Mouse (Mus musculus) embryonic fibroblast, embryonic 13.5 days (primary cell): ENCODE results near the gene Mthfd1l. TPM values are rescaled to one million over a fixed set of nuclear protein-coding genes. Genes with fewer than 3 reads are reported as not detected.
A peak's percentile ranks its signal among the peaks of the same experiment; 100 is the strongest.

ENCODE experiments used
- H3K27ac ChIP-seq: 2 replicates; pipeline ENCODE4 v1.5.1; 2012; ENCODE audit warnings: low read length, control low read depth, inconsistent platforms; ENCODE audit not compliant: insufficient read depth
- H3K4me1 ChIP-seq: 2 replicates; pipeline ENCODE4 v1.6.1; 2011; ENCODE audit warnings: low read length; ENCODE audit not compliant: control insufficient read depth, insufficient read depth
- H3K4me3 ChIP-seq: 2 replicates; pipeline ENCODE4 v1.5.1; 2011; ENCODE audit warnings: mild to moderate bottlenecking, control low read depth, low read length; ENCODE audit not compliant: insufficient read depth
- CTCF ChIP-seq: IDR thresholded peaks from 2 replicates; pipeline ENCODE4 v1.5.1; 2011; ENCODE audit warnings: mild to moderate bottlenecking, control low read depth, low read length, moderate library complexity, borderline replicate concordance; ENCODE audit not compliant: insufficient read depth
- POLR2A ChIP-seq: IDR thresholded peaks from 2 replicates; pipeline ENCODE4 v1.6.1; 2011; ENCODE audit warnings: low read depth, mild to moderate bottlenecking, control low read depth, low read length, moderate library complexity
- polyA plus RNA-seq: library from polyadenylated mRNA; stranded (reverse); fragments of >200 nt; gene quantifications from 2 replicates; pipeline ENCODE4 v1.2.4, GENCODE M21; 2011; ENCODE audit warnings: low read depth; ENCODE audit not compliant: missing spikeins, insufficient read length

The Mthfd1l gene
- polyA plus RNA-seq, 1 experiment: 30.8 TPM

DNA sequence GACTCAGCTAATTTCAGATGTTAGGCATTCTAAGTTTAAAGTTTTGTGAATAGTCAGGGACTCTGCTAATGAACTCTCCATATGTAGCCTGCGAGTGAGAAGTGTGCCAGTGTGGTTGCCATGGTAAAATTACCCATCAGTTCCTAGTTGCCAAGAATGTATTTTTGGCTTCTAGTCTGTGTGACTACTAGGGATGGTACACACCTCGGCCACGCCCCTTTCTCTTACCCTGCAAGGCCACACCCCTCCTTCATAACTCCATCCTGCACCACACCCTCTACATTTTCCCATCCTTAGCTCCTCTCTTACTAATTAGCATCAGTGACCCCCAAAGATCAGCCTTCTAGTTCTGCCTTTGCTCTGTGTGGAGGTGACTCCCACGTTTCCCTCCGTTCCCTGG lies 29.8 kb downstream of the Mthfd1l start:
- TF ChIP-seq CTCF: no peak
- no peak for TF ChIP-seq POLR2A
- H3K4me1 ChIP-seq: peaks cover 14% of the 10 kb centered on the region
- no peak overlapping the region for H3K4me3 ChIP-seq
- H3K27ac ChIP-seq: no peak overlapping the region

DNA sequence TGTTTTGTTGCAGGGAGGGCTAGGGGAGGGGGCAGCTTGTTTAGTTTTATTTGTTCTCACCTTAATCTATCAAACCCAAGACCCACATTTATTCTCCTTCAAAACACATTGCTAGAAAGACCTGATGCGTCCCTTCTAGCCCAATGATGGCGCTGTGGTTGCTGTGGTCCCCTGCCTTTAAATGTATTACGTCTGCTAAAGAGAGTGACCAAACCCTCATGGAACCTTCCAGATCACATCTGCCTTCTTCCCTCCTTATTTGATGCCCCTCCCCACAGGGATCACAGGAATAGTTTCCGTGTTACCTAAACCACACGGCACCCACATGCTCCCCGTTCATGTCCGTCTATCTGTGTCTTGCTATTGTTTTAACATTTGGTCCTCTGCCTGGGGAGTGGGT lies 32.3 kb downstream of the Mthfd1l start:
- Histone ChIP-seq H3K4me1 (peaks cover 14% of the 10 kb centered on the region), H3K4me3 (no peak overlapping the region), H3K27ac (no peak overlapping the region; the same call in 1 of the 2 replicates)
- no peak for TF ChIP-seq CTCF
- no peak for TF ChIP-seq POLR2A

DNA sequence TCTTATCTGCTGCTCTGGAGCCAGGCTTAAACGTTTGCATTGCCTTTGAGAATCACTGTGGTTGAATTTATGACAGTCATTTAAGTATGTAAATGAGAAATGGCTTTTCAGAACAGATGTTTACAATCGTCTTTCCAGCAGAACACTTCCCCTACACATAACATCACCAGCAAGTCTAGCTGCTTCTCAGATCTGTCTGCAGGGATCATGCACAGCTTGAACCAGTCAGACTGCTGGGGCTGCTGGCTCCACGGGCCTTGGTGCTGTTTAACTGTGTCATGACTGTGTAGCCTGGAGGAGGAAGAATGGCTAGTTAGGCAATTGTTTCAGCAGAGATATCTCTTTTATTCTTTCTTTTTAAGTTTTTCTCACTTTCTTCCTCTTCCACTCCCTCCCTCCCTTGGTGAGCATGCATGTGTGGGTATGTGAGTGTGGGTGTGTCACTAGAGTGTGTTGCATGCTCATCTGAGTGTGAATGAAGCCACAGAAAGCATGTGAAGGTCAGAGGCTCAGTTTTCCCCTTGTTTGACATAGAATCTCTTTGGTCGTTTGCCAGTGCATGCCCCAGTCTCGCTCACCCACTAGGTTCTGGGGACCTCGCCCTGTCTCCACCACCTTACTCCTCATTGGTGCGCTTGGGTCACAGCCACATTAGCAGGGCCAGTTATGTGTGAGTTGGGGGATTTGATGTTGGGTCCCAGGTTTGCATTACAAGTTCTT lies 33.5 kb downstream of the Mthfd1l start:
- Histone ChIP-seq H3K4me1 (peaks cover 10% of the 10 kb centered on the region), H3K4me3 (no peak overlapping the region), H3K27ac (no peak overlapping the region)
- TF ChIP-seq POLR2A (no peak), CTCF (no peak)

DNA sequence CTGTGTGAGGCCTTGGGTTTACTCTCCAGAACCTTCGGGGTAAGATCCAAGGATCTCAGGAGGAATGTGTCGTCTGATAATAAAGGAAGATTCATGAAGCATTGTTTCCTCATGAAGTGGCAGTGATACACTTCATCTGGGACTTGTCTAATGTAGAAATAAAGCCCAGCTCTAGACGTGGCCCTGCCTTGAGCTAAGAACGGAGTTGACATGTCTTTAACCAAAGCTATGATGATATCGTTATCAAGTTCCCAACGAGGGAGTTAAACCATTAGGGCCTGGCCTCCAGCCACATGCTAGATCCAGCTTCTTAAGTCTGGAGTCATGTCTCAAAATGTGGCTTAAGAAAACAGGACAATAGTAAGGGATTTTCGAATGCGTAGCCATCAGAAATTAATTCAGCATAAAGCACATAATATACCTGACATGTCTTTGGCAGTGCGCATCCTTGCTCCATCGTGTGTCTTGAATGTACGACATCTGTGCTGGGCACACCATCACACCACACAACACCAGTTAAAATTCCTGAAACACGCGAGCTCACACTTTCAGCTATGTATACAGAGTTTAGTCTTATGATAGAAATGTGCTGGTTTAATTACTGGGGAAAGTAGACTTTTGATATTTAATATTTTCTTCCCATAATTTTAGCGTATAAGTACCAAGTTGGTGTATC lies 49.8 kb downstream of the Mthfd1l start:
- peaks cover 7% of the 10 kb centered on the region for H3K4me1 ChIP-seq
- no peak overlapping the region for H3K27ac ChIP-seq
- H3K4me3 ChIP-seq: no peak overlapping the region
- TF ChIP-seq CTCF (no peak), POLR2A (no peak)

DNA sequence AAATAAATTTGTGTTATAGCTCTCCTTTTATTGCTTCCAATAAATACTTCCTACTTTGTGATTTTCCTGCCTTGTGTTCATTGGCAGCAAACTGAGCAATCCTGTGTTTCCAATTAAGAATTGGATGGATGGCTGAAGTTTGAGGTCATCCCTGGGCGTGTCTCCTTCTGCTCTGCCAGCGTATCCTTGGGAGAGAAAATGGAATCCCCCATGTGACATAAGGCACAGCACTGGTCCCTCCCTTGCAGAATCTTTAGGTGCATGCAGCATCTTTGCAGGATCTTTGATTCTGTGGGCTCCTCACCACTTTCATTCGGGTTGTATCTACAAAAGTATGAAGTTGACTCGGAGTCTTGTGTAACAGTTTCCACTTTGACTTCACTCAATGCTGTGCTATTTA lies 53.7 kb downstream of the Mthfd1l start:
- no peak for TF ChIP-seq CTCF
- TF ChIP-seq POLR2A: no peak
- Histone ChIP-seq H3K27ac (peak overlapping the region; percentile 69; the same call in 1 of the 2 replicates), H3K4me3 (no peak overlapping the region), H3K4me1 (peaks cover 12% of the 10 kb centered on the region)

DNA sequence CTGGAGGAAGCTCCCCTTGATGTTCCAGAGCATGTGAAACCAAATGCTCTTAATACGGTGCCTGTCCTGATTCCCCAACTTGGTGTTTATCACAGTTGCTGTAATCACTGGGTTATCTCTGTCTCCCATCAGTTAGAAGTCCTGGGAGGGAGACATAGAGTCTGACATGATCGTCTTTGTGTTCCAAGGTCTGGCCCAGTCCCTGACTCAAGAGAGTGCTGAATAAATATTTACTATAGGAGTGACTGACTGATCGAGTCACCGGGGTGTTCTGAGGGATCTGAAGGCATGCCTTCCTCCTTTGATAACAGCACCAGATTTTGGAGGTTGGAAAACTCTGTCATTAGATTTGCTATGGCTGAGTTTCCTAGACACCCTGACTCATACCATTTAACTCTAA lies 54.5 kb downstream of the Mthfd1l start:
- TF ChIP-seq POLR2A (no peak), CTCF (no peak)
- Histone ChIP-seq H3K4me3 (no peak overlapping the region), H3K27ac (peak overlapping the region; percentile 69; the same call in 1 of the 2 replicates), H3K4me1 (peaks cover 12% of the 10 kb centered on the region)

DNA sequence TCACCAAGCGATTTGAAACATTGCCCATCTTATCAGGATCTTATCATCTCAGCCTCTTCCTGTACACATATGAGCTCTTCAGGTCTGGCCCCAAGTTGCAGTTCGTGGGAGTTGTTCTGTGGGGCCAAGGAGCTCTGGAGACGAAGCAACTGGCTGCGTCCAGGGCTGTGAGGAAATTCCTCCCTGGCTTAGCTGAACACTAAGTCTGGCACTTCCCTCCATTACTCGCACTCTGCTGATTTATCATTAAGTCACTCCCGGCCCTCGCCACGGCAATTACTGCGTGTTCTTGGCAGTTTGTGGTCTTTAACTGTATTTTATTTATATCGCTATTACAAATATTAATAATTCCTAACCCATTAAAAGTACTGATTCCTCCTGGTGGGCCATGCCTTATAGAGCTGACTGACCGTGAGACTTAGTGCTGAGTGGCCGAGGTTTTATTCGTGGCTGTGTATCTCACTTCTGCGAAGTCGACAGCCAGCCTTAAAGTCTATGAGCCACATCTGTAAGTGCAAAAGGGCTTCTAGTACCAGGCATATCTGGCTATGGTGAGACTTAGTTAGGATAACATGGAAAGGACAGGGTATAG lies 56.0 kb downstream of the Mthfd1l start:
- Histone ChIP-seq H3K4me1 (peaks cover 12% of the 10 kb centered on the region), H3K4me3 (no peak overlapping the region), H3K27ac (peak overlapping the region; percentile 23; the same call in 1 of the 2 replicates)
- no peak for TF ChIP-seq POLR2A
- no peak for TF ChIP-seq CTCF

DNA sequence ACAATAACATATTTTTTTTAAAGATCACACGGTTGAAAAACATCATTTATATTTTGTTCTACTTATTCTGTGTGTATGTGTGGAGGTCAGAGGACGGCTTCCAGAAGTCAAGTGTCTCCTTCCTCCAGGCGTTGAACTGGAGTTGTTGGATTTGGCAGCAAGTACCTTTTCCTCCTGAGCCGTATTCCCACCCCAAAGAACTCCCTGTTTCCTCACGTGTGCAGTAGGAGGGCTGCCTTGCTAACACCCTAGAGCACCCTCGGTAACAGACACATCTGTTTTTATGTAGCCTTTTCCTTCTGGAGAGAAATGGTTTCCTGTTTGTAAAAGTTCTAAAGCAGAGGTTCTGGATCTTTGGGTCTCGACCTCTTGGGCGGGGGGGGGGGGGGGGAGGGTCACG lies 60.8 kb downstream of the Mthfd1l start:
- no peak for TF ChIP-seq CTCF
- no peak for TF ChIP-seq POLR2A
- H3K27ac ChIP-seq: no peak overlapping the region
- H3K4me3 ChIP-seq: no peak overlapping the region
- H3K4me1 ChIP-seq: 0 out of 2 replicates have a peak, but pooled peaks cover under 1% of the 10 kb centered on the region

DNA sequence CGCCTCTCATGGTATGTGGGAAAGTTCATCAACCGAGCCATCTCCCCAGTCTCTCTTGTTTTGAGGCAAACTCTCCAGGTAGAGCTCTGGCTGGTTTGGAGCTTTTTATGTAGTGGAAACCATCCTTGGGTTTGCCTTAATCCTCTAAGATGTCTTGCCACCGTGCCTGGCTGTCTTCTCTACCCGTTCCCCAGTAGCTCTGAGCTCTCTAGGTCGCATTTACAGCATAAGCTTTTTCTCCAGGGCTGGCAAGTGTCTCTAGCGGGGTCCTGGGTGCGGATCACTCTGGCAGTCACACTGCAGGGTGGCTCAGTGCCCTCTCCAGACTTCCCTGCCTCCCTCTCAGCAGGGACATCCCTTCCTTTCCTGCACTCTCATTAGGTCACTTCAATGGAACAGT lies 63.6 kb downstream of the Mthfd1l start:
- Histone ChIP-seq H3K4me1 (no peaks in the 10 kb centered on the region), H3K4me3 (no peak overlapping the region)
- TF ChIP-seq POLR2A (no peak), CTCF (no peak)

DNA sequence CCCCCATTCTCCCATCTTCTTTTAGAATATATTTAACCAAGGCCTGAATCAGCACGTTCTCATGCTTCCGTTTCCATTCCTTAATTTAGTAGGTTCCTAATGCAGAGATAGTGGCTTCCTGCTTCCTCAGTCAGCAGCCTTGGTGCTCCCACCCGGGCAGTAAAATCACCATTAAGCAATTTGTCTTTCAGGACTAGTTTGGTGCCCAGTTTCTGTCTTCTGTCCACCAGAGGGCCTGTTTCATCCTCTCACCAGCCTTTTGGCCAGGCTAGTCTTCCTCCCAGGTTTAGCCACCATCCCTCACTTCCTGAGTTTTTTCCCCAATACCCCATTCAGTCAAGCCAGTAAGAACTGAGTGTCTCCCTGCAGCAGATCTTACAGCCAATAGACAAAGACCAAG lies 64.1 kb downstream of the Mthfd1l start:
- Histone ChIP-seq H3K27ac (no peak overlapping the region), H3K4me1 (no peaks in the 10 kb centered on the region), H3K4me3 (no peak overlapping the region)
- TF ChIP-seq POLR2A: no peak
- TF ChIP-seq CTCF: 0 out of 2 replicates have a peak, but pooled peaks have one; percentile 9

More for the DNA sequence above, 63.6 kb downstream of the Mthfd1l start:
- H3K27ac ChIP-seq: no peak overlapping the region
